Mouse (Mus musculus): ENCODE measurements at regions not wholly inside any gene's neighbourhood (a gene's known extent, or its start where the extent isn't known, plus 50 kb on each side); places are given as distances from the start of the nearest gene placed in this dataset.

DNA sequence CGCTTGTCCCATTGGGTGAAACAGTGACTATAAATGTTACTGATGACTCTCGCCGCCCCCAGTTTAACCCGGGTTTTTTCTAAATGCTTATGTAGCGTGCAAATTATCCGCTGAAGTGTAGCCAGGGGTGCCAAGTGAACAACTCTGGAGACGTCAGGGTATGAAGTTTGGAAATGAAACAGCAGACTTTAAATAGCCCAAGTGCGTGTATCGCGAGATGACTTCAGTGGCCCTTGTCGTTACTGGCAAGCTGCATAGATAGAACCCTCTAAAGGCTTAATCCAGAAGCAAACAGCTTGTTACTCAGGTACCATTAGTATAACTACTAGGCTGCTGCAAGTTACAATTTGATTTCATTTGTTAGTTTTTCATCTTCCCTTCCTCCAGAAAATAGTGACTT lies 192.1 kb upstream of the Eya4 start:
- TF ChIP-seq POLR2A (IDR thresholded peaks at IDR 0.05; ENCODE audit: low read depth, low read length) (no peak), CTCF (conservative IDR thresholded peaks at IDR 0.05; ENCODE audit: insufficient read depth, insufficient read length, low read depth, low read length) (no peak)
